Mouse (Mus musculus) frontal cortex, adult 2 months (tissue): Measurements from ENCODE around the gene Capn15. TPM values are rescaled to one million over a fixed set of nuclear protein-coding genes. Genes with fewer than 3 reads are reported as not detected.

Experiments
- DNase-seq, 2 experiments: peaks; one replicate each; pipeline ENCODE4 v3.0.0; 2022; ENCODE audit warnings: low spot score in 1 of 2; ENCODE audit errors: extremely low spot score in 1 of 2
- polyA plus RNA-seq: library from polyadenylated mRNA; depleted of rRNA; stranded (reverse); fragments of >200 nt; gene quantifications from 2 replicates; pipeline ENCODE4 v1.2.3, GENCODE M21; 2012; rRNA removed

Gene Capn15
- polyA plus RNA-seq, result 48.5 and 52.9 TPM in 2 replicates

GRCm38 (mm10) chr17:25985306-25986294 lies at the start of gene Capn15:
Gene Capn15, minus strand, starts transcription at chr17:25985796.
- peak; percentile 95 to 97 for DNase-seq

DNA sequence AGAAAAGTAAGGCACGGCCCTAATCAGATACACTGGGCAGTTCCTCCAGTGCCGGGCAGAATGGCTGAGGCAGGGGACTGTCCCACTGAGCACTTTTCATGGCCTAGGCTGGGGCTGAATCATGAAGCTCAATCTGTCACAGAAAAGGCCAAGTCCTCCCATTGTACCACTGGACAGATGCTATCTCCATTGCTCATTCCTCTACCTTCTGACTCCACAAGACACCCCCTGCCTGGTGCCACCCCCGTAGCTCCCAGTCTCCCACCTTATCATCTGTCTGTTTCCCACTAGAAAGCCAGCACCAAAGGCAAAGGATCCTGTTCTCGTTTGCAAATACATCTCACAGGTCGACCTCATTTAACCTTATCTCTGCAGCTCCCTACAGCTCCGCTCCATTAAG lies 46.4 kb upstream of the Capn15 start:
- DNase-seq, result peak in 1 of 2 experiments; percentile 37

GRCm38 (mm10) chr17:26031583-26031982 lies 46.0 kb upstream of the Capn15 start:
- peak in 1 of 2 experiments; percentile 59 for DNase-seq

- DNase-seq, result peak in 1 of 2 experiments; percentile 30
Measured at GRCm38 (mm10) chr17:26028261-26028660, 42.7 kb upstream of the Capn15 start.

GRCm38 (mm10) chr17:26024674-26025073 lies 39.1 kb upstream of the Capn15 start:
- DNase-seq, result no peak

GRCm38 (mm10) chr17:26023966-26024365 lies 38.4 kb upstream of the Capn15 start:
- no peak for DNase-seq

DNA sequence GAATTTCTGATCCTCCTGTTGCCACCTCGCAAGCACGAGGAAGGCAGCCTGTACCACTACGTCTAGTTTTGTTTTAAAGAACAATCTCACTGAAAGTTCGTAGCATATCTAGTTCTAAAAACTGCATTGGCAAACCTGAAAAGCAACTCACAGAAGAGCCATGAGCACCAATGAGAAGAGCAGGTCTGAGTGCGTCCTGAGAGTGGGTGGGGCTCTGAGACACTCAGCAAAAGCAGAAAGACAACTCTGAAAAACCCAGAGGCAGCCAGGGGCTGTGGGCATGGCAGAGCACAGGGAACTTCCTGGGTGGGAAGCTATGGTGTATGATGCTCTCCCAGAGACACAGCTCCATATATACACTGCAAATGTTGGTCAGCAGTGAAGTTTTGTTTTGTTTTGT lies 37.6 kb upstream of the Capn15 start:
- DNase-seq, result no peak

GRCm38 (mm10) chr17:26021728-26022341 lies 36.2 kb upstream of the Capn15 start:
- no peak for DNase-seq

GRCm38 (mm10) chr17:26020848-26021347 lies 35.3 kb upstream of the Capn15 start:
- DNase-seq, result no peak

DNA sequence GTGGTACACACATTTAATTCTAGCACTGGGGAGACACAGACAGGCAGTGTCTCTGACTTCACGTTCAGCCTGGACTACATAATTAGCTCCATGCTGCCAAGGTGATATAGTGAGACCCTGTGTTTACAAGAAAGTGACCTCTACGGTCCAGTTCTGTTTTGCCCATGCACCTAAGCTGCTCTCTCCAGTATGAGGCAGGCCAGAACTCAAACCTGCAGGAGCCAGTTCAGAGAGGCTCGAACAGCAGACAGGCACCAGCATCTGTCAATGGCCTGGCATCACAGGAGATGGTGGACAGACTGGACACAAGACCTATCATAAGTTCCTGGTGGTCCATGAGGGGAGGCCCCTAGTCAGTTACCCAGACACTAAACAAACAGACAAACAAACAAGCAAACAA lies 32.8 kb upstream of the Capn15 start:
- DNase-seq, result no peak

GRCm38 (mm10) chr17:26017949-26018348 lies 32.4 kb upstream of the Capn15 start:
- peak in 1 of 2 experiments; percentile 23 for DNase-seq

GRCm38 (mm10) chr17:26017021-26017420 lies 31.4 kb upstream of the Capn15 start:
- DNase-seq, result no peak

GRCm38 (mm10) chr17:26013711-26014110 lies 28.1 kb upstream of the Capn15 start:
- DNase-seq, result peak; percentile 46 to 70

GRCm38 (mm10) chr17:26011841-26012460 lies 26.4 kb upstream of the Capn15 start:
- DNase-seq, result peak in 1 of 2 experiments; percentile 81

GRCm38 (mm10) chr17:26009540-26009939 lies 23.9 kb upstream of the Capn15 start:
- peak; percentile 69 to 96 for DNase-seq

DNA sequence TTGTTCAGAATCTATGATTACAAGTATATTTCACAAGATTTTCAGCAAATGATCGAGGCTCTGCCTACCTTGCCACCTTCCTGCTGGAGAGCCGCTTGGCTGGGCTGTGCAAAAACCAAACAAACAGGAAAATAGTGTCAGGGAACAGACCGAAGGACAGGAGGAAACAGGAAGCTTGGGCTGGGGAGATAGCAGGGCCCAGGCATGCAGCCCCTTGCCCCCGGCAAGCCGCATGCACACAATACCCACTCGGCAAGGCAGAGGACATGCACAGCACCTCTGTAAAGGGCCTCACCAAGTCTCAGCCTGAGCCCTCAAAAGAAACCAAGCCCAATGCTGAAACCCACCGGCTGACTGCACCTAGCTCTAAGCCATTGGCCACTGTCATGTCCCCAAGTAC lies 23.2 kb upstream of the Capn15 start:
- DNase-seq, result no peak

- DNase-seq, result no peak
Measured at GRCm38 (mm10) chr17:26008331-26008730, 22.7 kb upstream of the Capn15 start.

DNA sequence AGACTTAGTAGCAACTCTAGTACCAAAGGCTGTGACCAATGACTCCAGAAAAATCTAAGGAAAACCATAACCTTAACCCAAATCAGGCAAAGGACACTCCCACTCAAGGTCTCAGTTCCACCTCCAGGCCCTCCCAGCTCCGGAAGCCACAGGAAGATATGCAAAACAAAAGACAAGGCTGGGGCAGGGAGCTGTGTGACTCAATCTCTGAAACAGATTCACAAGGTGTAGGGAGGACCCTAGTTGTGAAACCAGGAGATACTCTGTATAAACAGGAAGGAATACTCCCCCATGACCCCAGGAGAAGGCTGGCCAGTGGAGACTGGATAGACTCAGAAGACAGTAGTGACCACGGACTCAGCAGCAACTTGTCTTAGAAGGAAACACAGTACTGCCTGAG lies 22.1 kb upstream of the Capn15 start:
- no peak for DNase-seq

GRCm38 (mm10) chr17:26005731-26006450 lies 20.3 kb upstream of the Capn15 start:
- no peak for DNase-seq

DNA sequence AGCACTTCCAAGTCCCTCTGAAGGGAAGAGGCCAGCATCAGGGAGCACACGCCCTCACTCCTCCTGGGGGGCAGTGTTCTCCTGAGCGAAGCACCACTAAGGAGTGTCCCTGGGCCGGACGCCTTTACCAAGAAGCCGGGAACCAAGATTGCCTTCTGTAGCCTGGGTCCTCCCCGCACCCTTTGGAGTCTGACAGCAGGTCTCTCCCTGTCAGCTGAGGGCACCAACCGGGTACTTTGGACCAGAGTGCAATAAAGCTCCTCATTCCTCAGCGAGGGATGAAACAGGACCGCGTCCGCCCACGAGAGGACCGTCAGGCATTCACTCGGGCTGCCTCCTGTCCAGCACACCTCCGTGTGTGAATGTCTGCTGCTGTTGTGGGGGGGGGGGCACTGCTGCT lies 19.1 kb upstream of the Capn15 start:
- DNase-seq, result no peak
